Mouse (Mus musculus) forebrain, embryonic 12.5 days (tissue): ENCODE measurements around the gene Slc25a39. TPM values are rescaled to one million over a fixed set of nuclear protein-coding genes. Genes with fewer than 3 reads are reported as not detected.

Source experiments
- ATAC-seq: fragments of 200-750 bp; cut with Nextera tagmentation; 2 replicates; pipeline ENCODE4 v1.8.0; 2017; ENCODE audit warnings: moderate TSS enrichment; ENCODE audit not compliant: low FRiP score
- H3K27ac ChIP-seq: fragments of 300-500 bp; sonication (generic); 2 replicates; pipeline ENCODE4 v1.5.1; 2016; ENCODE audit warnings: mild to moderate bottlenecking
- H3K27me3 ChIP-seq: fragments of 300-500 bp; sonication (generic); 2 replicates; pipeline ENCODE4 v1.6.1; 2016; ENCODE audit warnings: mild to moderate bottlenecking
- H3K36me3 ChIP-seq: fragments of 300-500 bp; sonication (generic); replicated peaks from 2 replicates; pipeline ENCODE4 v1.6.1; 2016; ENCODE audit warnings: mild to moderate bottlenecking
- H3K4me1 ChIP-seq: fragments of 300-500 bp; sonication (generic); 2 replicates; pipeline ENCODE4 v1.6.1; 2016
- H3K4me2 ChIP-seq: fragments of 300-500 bp; sonication (generic); 2 replicates; pipeline ENCODE4 v1.6.1; 2016; ENCODE audit warnings: mild to moderate bottlenecking, moderate library complexity
- H3K4me3 ChIP-seq: fragments of 300-500 bp; sonication (generic); replicated peaks from 2 replicates; pipeline ENCODE4 v1.5.1; 2016; ENCODE audit warnings: mild to moderate bottlenecking
- H3K9ac ChIP-seq: fragments of 300-500 bp; sonication (generic); 2 replicates; pipeline ENCODE4 v1.6.1; 2016; ENCODE audit warnings: mild to moderate bottlenecking
- H3K9me3 ChIP-seq: fragments of 300-500 bp; sonication (generic); 2 replicates; pipeline ENCODE4 v1.6.1; 2016
- WGBS: fragments of 180-500 bp; shearing (Covaris S2); methylation state at CpG from one replicate; pipeline ENCODE4 v1.1.7; 2016; 5-methylcytosine and 5-hydroxymethylcytosine counted together
- microRNA-seq: library from miRNA; unstranded; fragments of <30 nt; microRNA quantifications from one replicate; pipeline ENCODE4, GENCODE M21; 2017
- polyA plus RNA-seq: library from polyadenylated mRNA; unstranded; fragments of >200 nt; fragmentation: Nextera tagmentation; extraction: Ambion mirVana; gene quantifications from 2 replicates; pipeline ENCODE4 v1.2.1, GENCODE M21; 2016

Slc25a39 gene
- polyA plus RNA-seq, 1 experiment from 2014 or later: 173 TPM

DNA sequence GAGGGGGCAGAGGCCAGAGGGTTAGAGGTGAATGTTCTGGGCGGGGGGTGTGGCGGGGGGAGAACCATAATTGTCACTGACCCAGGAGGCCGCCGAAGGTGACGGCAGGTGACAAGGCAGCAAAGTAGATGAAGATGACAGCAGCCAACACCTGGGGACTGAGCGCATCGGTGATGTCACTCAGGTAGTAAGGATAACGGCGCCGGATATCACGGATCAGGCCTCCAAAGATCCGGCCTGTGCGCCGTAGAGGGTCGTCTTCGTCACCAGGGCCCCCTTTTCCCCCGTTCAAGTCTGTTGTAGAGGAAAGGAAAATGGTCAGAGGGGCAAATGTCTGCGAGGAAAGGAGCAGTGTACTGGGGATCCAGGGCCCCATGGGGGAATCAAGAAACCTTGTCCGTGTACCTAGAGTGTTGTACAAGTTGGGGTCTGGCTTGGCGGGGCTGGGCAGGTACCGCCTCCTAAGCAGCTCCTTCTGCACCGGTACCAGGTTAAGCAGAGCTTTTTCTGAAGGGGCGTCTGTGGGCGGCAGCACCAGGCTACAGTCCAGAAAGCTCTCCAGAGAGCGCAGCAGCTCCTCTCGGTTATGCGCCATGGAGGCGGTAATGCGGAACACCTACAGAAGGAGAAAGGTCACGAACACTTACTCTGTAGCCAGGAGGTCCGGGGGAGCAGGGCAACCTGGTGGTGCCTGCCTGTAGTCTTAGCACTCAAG lies 51.0 kb downstream of the Slc25a39 start:
- Histone ChIP-seq H3K4me1 (no peaks in the 10 kb centered on the region), H3K4me3 (no peak overlapping the region), H3K27me3 (peaks cover 14% of the 10 kb centered on the region), H3K27ac (no peak overlapping the region), H3K4me2 (no peak overlapping the region), H3K36me3 (no peaks in the 10 kb centered on the region), H3K9ac (no peak overlapping the region), H3K9me3 (no peaks in the 10 kb centered on the region)
- WGBS: 78% methylated on average over 29 of the region's 31 CpGs
- ATAC-seq: no peak

DNA sequence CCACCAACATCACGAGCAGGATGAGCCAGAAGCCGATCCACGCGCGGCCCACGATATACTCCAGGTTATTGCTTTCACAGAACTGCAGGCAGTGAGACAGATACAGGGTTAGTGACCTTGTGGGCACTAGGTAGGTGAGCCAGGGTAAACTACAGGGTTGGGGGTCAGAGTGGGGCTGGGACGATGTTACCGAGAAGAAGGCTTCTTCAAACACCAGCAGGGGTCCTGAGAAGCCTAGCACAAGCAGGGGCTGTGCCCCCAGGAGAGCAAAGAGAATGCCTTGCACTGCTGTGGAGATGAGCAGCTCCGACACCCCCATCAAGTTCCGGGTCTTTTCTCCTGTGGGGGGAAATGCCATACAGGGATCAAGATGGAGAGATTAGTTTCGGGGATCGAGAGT lies 51.6 kb downstream of the Slc25a39 start:
- Histone ChIP-seq H3K9me3 (no peaks in the 10 kb centered on the region), H3K4me1 (no peaks in the 10 kb centered on the region), H3K4me3 (no peak overlapping the region), H3K9ac (no peak overlapping the region), H3K4me2 (no peak overlapping the region), H3K27ac (no peak overlapping the region), H3K36me3 (no peaks in the 10 kb centered on the region), H3K27me3 (peaks cover 14% of the 10 kb centered on the region)
- WGBS: 82% methylated on average over 12 of the region's 12 CpGs
- ATAC-seq: no peak

DNA sequence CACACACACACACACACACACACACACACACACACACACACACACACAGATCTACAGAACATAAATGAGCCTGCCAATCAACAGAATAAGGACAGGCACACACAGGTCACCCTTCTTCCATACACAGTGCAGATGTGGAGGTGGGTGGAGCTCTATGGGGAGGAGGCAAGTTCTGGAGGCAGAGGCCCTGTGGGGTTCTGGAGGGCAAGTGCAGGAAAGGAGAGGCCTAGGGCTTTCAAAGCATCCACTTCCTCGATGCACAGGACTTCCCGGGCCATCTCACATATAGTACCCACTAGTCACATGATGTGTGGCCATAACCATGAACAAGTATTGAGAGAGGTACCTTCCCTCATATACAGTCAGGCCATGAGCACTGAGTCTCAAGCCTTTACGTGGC lies 52.2 kb downstream of the Slc25a39 start:
- no peak for ATAC-seq
- no peak overlapping the region for H3K4me3 ChIP-seq
- H3K9ac ChIP-seq: no peak overlapping the region
- no peak overlapping the region for H3K27ac ChIP-seq
- H3K4me2 ChIP-seq: no peak overlapping the region
- H3K9me3 ChIP-seq: no peaks in the 10 kb centered on the region
- no peaks in the 10 kb centered on the region for H3K4me1 ChIP-seq
- 80% methylated on average over 3 of the region's 3 CpGs for WGBS
- H3K27me3 ChIP-seq: peaks cover 14% of the 10 kb centered on the region
- no peaks in the 10 kb centered on the region for H3K36me3 ChIP-seq

GRCm38 (mm10) chr11:102353021-102353431 lies 54.7 kb downstream of the Slc25a39 start:
- Histone ChIP-seq H3K9ac (no peak overlapping the region), H3K4me3 (no peak overlapping the region), H3K4me2 (no peak overlapping the region), H3K4me1 (no peaks in the 10 kb centered on the region), H3K9me3 (no peaks in the 10 kb centered on the region), H3K36me3 (no peaks in the 10 kb centered on the region), H3K27ac (no peak overlapping the region), H3K27me3 (peaks cover 14% of the 10 kb centered on the region)
- no peak for ATAC-seq
- 52% methylated on average over 8 of the region's 8 CpGs for WGBS

Small RNA genes within 50 kb of the gene (microRNA-seq; reads per million reads assigned to microRNA genes)
- gene Mir6930: not detected

Other genes with a start within 250 kb of the Slc25a39 start
- gene Lsm12, start 222.7 kb downstream of the Slc25a39 start, polyA plus RNA-seq: 136 and 139 TPM in 2 replicates
- gene G6pc3, start 218.3 kb downstream of the Slc25a39 start, polyA plus RNA-seq: 26.6 and 28.3 TPM in 2 replicates
- gene Hdac5, start 177.8 kb downstream of the Slc25a39 start, polyA plus RNA-seq: 68.8 and 70.6 TPM in 2 replicates
- gene BC030867, start 159.1 kb downstream of the Slc25a39 start, polyA plus RNA-seq: 18.5 and 19.4 TPM in 2 replicates
- gene Asb16, start 139.2 kb downstream of the Slc25a39 start, polyA plus RNA-seq: not detected in 2 replicates
- 53.9 and 55.9 TPM in 2 replicates for gene Tmub2, start 123.0 kb downstream of the Slc25a39 start, polyA plus RNA-seq
- 22.4 and 22.6 TPM in 2 replicates for gene Atxn7l3, start 111.3 kb downstream of the Slc25a39 start, polyA plus RNA-seq
- 111 and 121 TPM in 2 replicates for gene Ubtf, start 88.2 kb downstream of the Slc25a39 start, polyA plus RNA-seq
- 21.2 and 25.7 TPM in 2 replicates for gene Slc4a1, start 41.7 kb downstream of the Slc25a39 start, polyA plus RNA-seq
- 103 and 113 TPM in 2 replicates for gene Rundc3a, start 14.5 kb downstream of the Slc25a39 start, polyA plus RNA-seq
- 55.5 and 57.6 TPM in 2 replicates for gene Grn, start 22.4 kb upstream of the Slc25a39 start, polyA plus RNA-seq
- gene Fam171a2, start 39.7 kb upstream of the Slc25a39 start, polyA plus RNA-seq: 13.3 and 15.2 TPM in 2 replicates
- 3.5 and 4.5 TPM in 2 replicates for gene Itga2b, start 62.2 kb upstream of the Slc25a39 start, polyA plus RNA-seq
- gene Gpatch8, start 148.4 kb upstream of the Slc25a39 start, polyA plus RNA-seq: 66.6 and 67.9 TPM in 2 replicates
- gene Gm11627, start 171.5 kb upstream of the Slc25a39 start, polyA plus RNA-seq: 11.7 and 12.5 TPM in 2 replicates
- gene Fzd2, start 196.4 kb upstream of the Slc25a39 start, polyA plus RNA-seq: 42.2 and 42.3 TPM in 2 replicates